Mouse (Mus musculus) cerebellum, postnatal 10 days (tissue): Measurements from ENCODE around the gene Clec4n.
"Not testable (repeated sequence)": the region's sequence is repeated elsewhere in the genome, so short reads cannot be mapped to it uniquely, and the experiment has no call there.

Experiments
- DNase-seq, 2 experiments: peaks; one replicate each; pipeline ENCODE4 v3.0.0; 2021; ENCODE audit warnings: mixed read lengths in 2 of 2

Gene Clec4n

GRCm38 (mm10) chr6:123293509-123293908, 63.9 kb downstream of the Clec4n start:
- not testable (repeated sequence) for DNase-seq
